Mouse (Mus musculus) lung, postnatal 0 days (tissue): ENCODE results near the gene Car5a. TPM values are rescaled to one million over a fixed set of nuclear protein-coding genes. Genes with fewer than 3 reads are reported as not detected.

Experiments
- ATAC-seq: fragments of 200-750 bp; cut with Nextera tagmentation; 2 replicates; pipeline ENCODE4 v1.8.0; 2017; ENCODE audit warnings: moderate library complexity
- DNase-seq: peaks from one replicate; pipeline ENCODE4 v3.0.0-alpha.2; 2016; ENCODE audit warnings: low spot score
- H3K27ac ChIP-seq: fragments of 300-500 bp; sonication (generic); 2 replicates; pipeline ENCODE4 v1.5.1; 2014; ENCODE audit warnings: antibody characterized with exemption, mild to moderate bottlenecking, low read length, mixed read lengths
- H3K27me3 ChIP-seq: fragments of 300-500 bp; sonication (generic); replicated peaks from 2 replicates; pipeline ENCODE4 v1.6.1; 2014; ENCODE audit warnings: low read length, mixed read lengths; ENCODE audit not compliant: insufficient read depth
- H3K36me3 ChIP-seq: fragments of 300-500 bp; sonication (generic); 2 replicates; pipeline ENCODE4 v1.6.1; 2014; ENCODE audit warnings: low read length, mixed read lengths; ENCODE audit not compliant: insufficient read depth
- H3K4me1 ChIP-seq: fragments of 300-500 bp; sonication (generic); 2 replicates; pipeline ENCODE4 v1.6.1; 2014; ENCODE audit warnings: antibody characterized with exemption, low read depth, low read length, mixed read lengths; ENCODE audit not compliant: insufficient read depth
- H3K4me2 ChIP-seq: fragments of 300-500 bp; sonication (generic); replicated peaks from 2 replicates; pipeline ENCODE4 v1.6.1; 2014; ENCODE audit warnings: low read depth, mild to moderate bottlenecking, low read length, moderate library complexity, mixed read lengths
- H3K4me3 ChIP-seq: fragments of 300-500 bp; sonication (generic); 2 replicates; pipeline ENCODE4 v1.5.1; 2014; ENCODE audit warnings: low read depth, low read length
- H3K9ac ChIP-seq: fragments of 300-500 bp; sonication (generic); replicated peaks from 2 replicates; pipeline ENCODE4 v1.6.1; 2014; ENCODE audit warnings: low read depth, mild to moderate bottlenecking
- H3K9me3 ChIP-seq: fragments of 300-500 bp; sonication (generic); 2 replicates; pipeline ENCODE4 v1.6.1; 2016; ENCODE audit warnings: low read length, mixed read lengths
- CTCF ChIP-seq: IDR thresholded peaks from 2 replicates; pipeline ENCODE4 v1.5.1; 2016; ENCODE audit warnings: antibody characterized with exemption, mild to moderate bottlenecking
- EP300 ChIP-seq: IDR thresholded peaks from 2 replicates; pipeline ENCODE4 v1.6.1; 2016; ENCODE audit warnings: antibody characterized with exemption, mild to moderate bottlenecking, control low read depth
- WGBS: fragments of 180-500 bp; shearing (Covaris S2); extraction: QIAGEN DNeasy Blood & Tissue Kit; methylation state at CpG from one replicate; pipeline ENCODE4 v1.1.7; 2014; 5-methylcytosine and 5-hydroxymethylcytosine counted together
- polyA plus RNA-seq: library from polyadenylated mRNA; unstranded; fragments of >200 nt; fragmentation: Nextera tagmentation; extraction: Ambion mirVana; gene quantifications from 2 replicates; pipeline ENCODE4 v1.2.1, GENCODE M21; 2015

Gene Car5a
- polyA plus RNA-seq, 1 experiment from 2014 or later = 0.61 TPM

DNA sequence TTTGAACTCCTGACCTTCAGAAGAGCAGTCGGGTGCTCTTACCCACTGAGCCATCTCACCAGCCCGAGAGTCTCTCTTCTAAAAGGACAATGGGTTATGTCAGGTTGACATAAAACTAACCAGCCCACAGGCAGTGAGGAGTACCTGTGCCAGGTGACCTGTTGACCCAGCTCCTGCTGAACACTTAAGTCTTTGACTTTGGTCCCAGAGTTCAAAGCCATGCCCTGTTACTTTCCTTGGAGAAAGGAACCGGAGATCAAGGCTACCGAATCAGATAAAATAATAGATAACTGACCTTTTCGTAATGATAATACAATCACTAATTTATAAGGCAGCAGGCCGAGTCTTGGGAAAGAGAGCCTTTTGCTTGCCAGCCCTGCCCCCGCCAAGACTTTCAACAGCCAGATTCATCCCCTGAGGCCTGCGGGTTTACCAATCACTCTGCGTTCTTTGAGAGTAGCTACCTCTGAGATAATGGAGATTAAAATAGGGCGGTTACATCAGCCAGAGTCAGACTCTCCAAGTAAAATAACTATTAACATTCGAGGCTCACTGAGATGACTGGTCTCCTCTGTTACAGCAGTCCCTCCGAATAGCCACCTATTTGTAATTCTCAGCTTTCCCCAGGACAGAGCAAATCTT, 12.6 kb downstream of the Car5a start:
- Histone ChIP-seq H3K27me3 (no peaks in the 10 kb centered on the region), H3K4me1 (no peaks in the 10 kb centered on the region), H3K9ac (no peak overlapping the region), H3K27ac (no peak overlapping the region), H3K4me3 (no peak overlapping the region), H3K36me3 (no peaks in the 10 kb centered on the region), H3K4me2 (no peak overlapping the region), H3K9me3 (no peaks in the 10 kb centered on the region)
- TF ChIP-seq EP300 (no peak), CTCF (no peak)
- DNase-seq (no peak), ATAC-seq (no peak)
- WGBS = 72% methylated on average over 12 of the region's 12 CpGs

DNA sequence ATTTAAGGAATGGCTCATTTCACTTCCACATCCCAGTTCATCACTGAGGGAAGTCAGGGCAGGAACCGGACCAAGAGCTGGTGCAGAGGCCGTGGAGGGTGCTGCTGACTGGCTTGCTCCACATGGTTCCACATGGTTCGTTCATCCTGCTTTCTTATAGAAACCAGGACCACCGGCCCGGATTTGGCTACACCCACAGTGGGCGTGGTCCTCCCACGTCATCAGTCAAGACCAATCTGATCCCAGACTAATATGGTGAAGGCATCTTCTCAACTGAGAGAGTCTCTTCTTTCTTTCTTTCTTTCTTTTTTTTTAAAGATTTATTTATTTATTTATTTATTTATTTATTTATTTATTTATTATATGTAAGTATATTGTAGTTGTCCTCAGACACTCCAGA, 13.1 kb downstream of the Car5a start:
- H3K9me3 ChIP-seq = no peaks in the 10 kb centered on the region
- 76% methylated on average over 7 of the region's 7 CpGs for WGBS
- DNase-seq (no peak), ATAC-seq (no peak)
- no peak for TF ChIP-seq EP300
- TF ChIP-seq CTCF = no peak
- H3K27ac ChIP-seq = no peak overlapping the region
- H3K4me2 ChIP-seq = no peak overlapping the region
- H3K9ac ChIP-seq = no peak overlapping the region
- no peaks in the 10 kb centered on the region for H3K4me1 ChIP-seq
- no peaks in the 10 kb centered on the region for H3K27me3 ChIP-seq
- no peak overlapping the region for H3K4me3 ChIP-seq
- no peaks in the 10 kb centered on the region for H3K36me3 ChIP-seq

DNA sequence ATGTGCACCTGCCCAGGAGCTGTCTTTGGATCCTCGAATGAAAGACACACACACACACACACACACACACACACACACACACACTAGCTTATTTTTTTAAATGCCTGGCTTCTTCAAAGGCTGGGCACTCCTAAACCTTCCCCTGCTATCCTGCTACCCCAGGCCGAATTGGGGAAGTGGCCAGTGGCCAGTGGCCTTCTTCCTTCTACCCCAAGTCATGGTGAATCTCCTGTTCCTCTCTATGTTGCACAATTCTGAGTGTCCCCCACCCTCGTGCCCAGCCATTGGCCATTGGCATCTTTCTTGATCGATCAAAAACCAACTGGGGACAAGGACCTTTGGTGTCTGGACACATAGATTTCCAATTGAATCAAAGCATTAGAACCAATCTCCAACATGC, 14.7 kb downstream of the Car5a start:
- Histone ChIP-seq H3K27me3 (no peaks in the 10 kb centered on the region), H3K4me3 (no peak overlapping the region), H3K4me1 (no peaks in the 10 kb centered on the region), H3K4me2 (no peak overlapping the region), H3K36me3 (no peaks in the 10 kb centered on the region), H3K9ac (no peak overlapping the region), H3K27ac (no peak overlapping the region), H3K9me3 (no peaks in the 10 kb centered on the region)
- ATAC-seq (no peak), DNase-seq (no peak)
- 85% methylated on average over 4 of the region's 4 CpGs for WGBS
- TF ChIP-seq EP300 (no peak), CTCF (no peak)

DNA sequence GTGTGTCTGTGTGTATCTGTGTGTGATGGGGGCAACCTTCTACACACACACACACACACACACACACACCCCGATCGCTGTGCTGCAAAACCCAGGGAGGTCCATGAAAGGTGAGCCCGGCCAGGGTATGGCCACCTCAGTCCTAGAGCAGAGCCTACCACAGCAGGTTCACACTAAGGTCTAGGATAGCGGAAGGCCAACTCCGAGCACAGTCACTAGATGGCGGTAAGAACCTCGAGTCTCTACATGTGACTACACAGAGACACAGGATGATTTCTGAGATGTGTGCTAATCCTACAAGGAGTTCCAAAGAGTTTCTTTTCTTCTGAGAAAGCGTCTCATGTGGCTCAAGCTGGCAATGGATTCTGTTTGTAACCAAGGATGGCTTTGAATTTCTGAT, 17.4 kb downstream of the Car5a start:
- Histone ChIP-seq H3K9ac (no peak overlapping the region), H3K27me3 (no peaks in the 10 kb centered on the region), H3K9me3 (no peaks in the 10 kb centered on the region), H3K4me3 (no peak overlapping the region), H3K36me3 (no peaks in the 10 kb centered on the region), H3K27ac (no peak overlapping the region), H3K4me2 (no peak overlapping the region), H3K4me1 (peaks cover 2% of the 10 kb centered on the region; the same call in 1 of the 2 replicates)
- ATAC-seq (peak; percentile 71), DNase-seq (peak; percentile 76)
- 30% methylated on average over 8 of the region's 8 CpGs for WGBS
- TF ChIP-seq EP300 = no peak
- peak; percentile 75 for TF ChIP-seq CTCF

DNA sequence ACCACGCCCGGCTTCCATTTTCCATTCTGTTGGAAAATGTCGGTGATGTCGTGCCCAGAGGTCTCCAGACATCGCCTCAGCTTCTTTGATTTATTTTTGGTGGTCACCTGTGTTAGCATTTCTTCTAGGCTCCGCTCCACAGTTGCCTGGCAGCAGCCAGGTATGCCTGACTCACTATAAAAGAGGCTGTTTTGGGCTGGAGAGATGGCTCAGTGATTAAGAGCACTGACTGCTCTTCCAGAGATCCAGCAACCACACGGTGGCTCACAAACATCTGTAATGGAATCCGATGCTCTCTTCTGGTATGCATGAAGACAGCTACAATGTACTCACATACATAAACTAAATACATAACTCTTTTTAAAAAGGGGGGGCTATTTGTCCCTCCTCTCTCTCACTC, 18.4 kb downstream of the Car5a start:
- Histone ChIP-seq H3K4me2 (no peak overlapping the region), H3K9ac (no peak overlapping the region), H3K9me3 (no peaks in the 10 kb centered on the region), H3K4me3 (no peak overlapping the region), H3K27me3 (no peaks in the 10 kb centered on the region), H3K36me3 (no peaks in the 10 kb centered on the region), H3K27ac (no peak overlapping the region), H3K4me1 (peaks cover 9% of the 10 kb centered on the region)
- DNase-seq (no peak), ATAC-seq (no peak)
- TF ChIP-seq EP300 (no peak), CTCF (no peak)
- 60% methylated on average over 8 of the region's 8 CpGs for WGBS

DNA sequence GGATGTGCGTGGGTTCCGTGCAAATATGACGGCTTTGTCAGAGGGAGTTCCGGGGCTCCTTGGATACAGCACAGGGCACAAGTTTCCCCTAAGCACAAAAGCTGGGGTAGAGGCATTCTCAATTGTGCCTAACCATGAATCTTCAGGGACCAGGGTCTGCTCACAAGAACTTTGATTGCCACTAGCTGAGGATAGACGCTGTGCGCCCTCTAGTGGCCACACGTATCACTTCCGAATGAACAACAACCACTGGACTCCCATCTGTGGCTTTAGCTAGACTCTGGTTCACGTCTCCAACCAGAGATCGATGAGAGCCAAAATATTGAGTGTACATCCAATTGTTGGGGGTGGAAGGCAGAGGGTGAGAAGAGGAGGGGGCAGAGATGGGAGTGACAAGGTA, 19.1 kb downstream of the Car5a start:
- 25% methylated on average over 10 of the region's 10 CpGs for WGBS
- Histone ChIP-seq H3K4me1 (peaks cover 9% of the 10 kb centered on the region), H3K9me3 (no peaks in the 10 kb centered on the region), H3K4me3 (no peak overlapping the region), H3K4me2 (no peak overlapping the region), H3K9ac (no peak overlapping the region), H3K27me3 (no peaks in the 10 kb centered on the region), H3K27ac (no peak overlapping the region), H3K36me3 (no peaks in the 10 kb centered on the region)
- ATAC-seq (no peak), DNase-seq (peak; percentile 87)
- TF ChIP-seq CTCF (peak; percentile 96), EP300 (no peak)

DNA sequence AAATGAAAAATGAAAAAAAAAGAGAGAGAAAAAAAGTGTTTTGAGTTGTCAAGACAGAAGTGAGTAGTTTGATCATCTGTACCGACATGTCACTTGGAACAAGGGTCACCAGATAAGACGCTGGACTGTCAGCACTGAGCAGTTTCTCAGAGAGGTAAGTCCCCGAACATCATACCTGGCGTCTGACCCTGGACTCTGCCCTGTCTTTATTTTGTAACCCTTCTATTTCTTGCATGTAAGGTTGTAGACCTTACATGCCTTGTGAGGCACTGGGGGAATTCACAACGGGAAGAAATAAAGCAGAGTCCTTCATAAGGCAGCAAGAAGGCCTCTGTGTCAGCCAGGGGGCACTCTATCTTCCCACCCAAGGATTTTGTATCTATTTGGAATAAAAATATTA, 20.0 kb downstream of the Car5a start:
- H3K4me1 ChIP-seq = peaks cover 9% of the 10 kb centered on the region
- no peak overlapping the region for H3K4me3 ChIP-seq
- WGBS = 79% methylated on average over 5 of the region's 5 CpGs
- ATAC-seq (no peak), DNase-seq (no peak)
- no peaks in the 10 kb centered on the region for H3K9me3 ChIP-seq
- H3K4me2 ChIP-seq = no peak overlapping the region
- no peaks in the 10 kb centered on the region for H3K27me3 ChIP-seq
- no peak overlapping the region for H3K9ac ChIP-seq
- H3K27ac ChIP-seq = no peak overlapping the region
- H3K36me3 ChIP-seq = no peaks in the 10 kb centered on the region
- TF ChIP-seq EP300 = no peak
- TF ChIP-seq CTCF = no peak
